Mouse (Mus musculus): ENCODE measurements around the gene Mtf1. TPM values are rescaled to one million over a fixed set of nuclear protein-coding genes. Genes with fewer than 3 reads are reported as not detected.
A peak's percentile ranks its signal among the peaks of the same experiment; 100 is the strongest.

Gene Mtf1
- total RNA-seq, 2 experiments from 2014 or later: 26.1 to 28.4 TPM

DNA sequence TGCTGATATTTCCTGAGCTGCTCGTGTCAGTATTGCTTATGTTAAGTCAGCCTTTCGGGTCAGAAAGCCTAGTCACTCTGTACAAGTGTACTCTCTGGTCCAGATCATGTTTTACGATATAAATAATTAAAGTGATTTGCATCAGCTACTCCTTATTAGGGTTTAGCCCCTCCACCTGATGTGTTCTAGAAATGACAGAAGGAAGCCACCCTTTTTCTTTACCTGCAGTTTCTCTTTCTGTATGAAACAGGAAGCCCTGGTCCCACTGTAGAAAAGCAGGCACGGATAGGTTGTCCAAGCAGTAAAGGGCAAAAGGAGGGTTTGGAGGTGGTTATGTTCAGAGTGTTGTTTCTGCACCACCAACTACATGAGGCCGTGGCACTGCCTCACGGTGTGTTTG lies 1.5 kb downstream of the Mtf1 start:
- Histone ChIP-seq H3K4me3 (peak overlapping the region; percentile 70), H3K27ac (no peak overlapping the region)
- TF ChIP-seq CTCF (IDR thresholded peaks at IDR 0.05): no peak
- intact Hi-C loops (cut with DNase I): no loop called here
- no peak for DNase-seq (ENCODE audit: extremely low spot score in 1 of 2, low spot score in 2 of 2)

DNA sequence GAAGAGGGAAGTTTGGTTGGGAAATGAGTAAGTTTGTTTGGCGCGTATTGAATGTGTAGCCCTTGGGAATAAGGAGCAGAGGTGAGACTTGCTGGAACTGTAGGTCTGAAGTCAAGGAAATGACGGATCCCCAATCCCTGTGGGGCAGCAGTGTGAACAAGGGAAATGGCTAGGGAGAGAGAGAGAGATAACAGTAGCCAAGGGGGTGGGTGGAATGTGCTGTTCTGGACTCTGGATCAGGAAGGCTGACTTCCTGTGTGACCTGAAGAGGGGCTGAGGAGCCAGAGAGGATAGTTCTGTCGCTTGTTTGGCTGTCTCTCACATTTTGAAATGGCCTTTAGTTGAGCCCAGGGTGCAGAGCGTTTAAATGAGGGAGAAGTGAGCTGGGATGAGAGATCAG lies 6.6 kb downstream of the Mtf1 start:
- no peak for DNase-seq (ENCODE audit: extremely low spot score in 1 of 2, low spot score in 2 of 2)
- TF ChIP-seq CTCF (IDR thresholded peaks at IDR 0.05): no peak
- Histone ChIP-seq H3K4me3 (no peak overlapping the region), H3K27ac (no peak overlapping the region)
- intact Hi-C loops (cut with DNase I): no loop called here

DNA sequence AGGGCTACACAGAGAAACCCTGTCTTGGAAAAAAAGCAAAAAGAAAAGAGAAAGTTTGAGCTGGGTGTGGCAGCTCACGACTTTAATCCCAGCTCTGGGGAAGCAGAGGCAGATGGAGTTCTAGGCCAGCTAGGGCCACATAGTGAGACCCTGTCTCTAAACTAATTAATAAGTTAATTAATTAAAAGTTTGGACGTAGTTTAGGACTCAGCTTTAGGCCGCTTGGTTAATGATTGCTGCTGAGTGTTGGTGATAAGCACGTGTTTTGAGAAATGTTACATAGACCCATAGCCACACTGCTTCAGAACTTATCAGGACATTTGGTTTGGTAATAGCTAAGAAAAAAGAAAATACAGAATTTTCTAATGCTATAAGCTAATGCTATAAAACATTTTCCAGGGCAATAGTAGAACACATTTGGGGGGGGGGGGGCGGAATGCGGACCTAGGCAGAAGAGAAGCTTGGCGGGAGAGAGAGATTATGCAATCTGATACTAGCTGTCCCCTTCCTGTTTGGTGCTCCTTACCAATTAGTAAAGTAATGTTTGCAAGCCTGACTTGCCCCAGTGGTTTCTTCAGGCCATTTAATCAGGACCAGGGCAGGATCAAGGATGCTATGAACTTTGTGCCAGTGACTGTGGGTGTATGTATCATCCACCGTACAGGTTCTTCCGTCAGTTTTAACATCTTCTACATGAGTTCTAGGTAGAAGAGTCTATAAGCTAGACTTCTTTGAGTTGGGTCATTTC lies 7.4 kb downstream of the Mtf1 start:
- intact Hi-C loops (cut with DNase I): no loop called here
- DNase-seq (ENCODE audit: extremely low spot score in 1 of 2, low spot score in 2 of 2): no peak
- H3K27ac ChIP-seq: no peak overlapping the region
- TF ChIP-seq CTCF (IDR thresholded peaks at IDR 0.05): no peak
- H3K4me3 ChIP-seq: no peak overlapping the region

DNA sequence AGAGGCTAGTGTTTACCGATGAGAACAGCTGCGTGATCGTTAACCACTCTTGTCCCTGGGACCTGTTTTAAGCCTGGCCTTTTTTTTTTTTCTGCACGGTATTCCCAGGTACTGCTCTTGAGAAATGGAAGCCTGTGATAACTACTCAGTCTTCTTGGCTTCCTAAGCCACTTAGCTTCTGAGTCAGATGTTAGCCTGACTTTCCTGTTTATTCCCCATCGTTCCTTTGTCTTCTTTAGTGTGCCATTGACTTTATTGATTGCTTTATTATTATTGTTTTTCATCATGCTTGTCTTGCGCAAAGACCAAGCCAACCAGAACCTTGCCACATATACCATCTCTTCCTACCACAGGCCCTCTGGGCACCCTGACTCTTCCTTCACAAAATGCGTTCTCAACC lies 8.2 kb downstream of the Mtf1 start:
- Histone ChIP-seq H3K27ac (no peak overlapping the region), H3K4me3 (no peak overlapping the region)
- DNase-seq (ENCODE audit: extremely low spot score in 1 of 2, low spot score in 2 of 2): no peak
- TF ChIP-seq CTCF (IDR thresholded peaks at IDR 0.05): no peak
- intact Hi-C loops (cut with DNase I): no loop called here

DNA sequence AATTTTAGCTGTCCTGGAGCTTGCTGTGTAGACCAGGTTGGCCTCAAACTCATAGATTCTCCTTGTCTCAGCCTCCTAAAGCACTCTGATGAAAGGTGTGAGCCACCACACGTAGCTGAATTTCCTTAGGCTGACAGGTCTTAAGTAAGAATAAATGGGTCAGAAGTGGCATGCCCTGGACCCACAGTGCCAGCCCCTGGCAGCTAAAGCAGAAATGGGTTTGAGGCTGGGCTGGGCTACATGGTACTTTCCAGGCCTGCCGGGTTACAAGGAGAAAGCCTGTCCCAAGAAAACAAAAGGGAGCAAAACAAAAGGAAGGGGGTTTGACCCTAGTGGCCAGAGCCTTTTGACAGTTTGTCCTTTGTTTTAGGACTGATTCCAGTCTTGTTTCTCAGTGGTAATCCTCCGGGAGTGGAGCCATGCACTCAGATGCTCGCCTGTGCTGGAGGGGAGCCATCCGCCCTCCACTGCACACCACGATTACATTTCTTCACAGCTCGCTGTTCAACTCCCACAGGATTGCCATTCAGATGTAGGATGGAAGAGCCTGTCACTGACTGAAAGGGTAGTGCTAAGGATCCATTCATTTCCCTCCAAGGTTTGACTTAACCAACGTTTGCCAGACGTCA lies 9.6 kb downstream of the Mtf1 start:
- Histone ChIP-seq H3K4me3 (no peak overlapping the region), H3K27ac (peak overlapping the region; percentile 77)
- DNase-seq (ENCODE audit: extremely low spot score in 1 of 2, low spot score in 2 of 2): peak; percentile 53 to 56
- TF ChIP-seq CTCF (IDR thresholded peaks at IDR 0.05): no peak; the same call in 1 of the 2 replicates
- intact Hi-C loops (cut with DNase I): no loop called here

DNA sequence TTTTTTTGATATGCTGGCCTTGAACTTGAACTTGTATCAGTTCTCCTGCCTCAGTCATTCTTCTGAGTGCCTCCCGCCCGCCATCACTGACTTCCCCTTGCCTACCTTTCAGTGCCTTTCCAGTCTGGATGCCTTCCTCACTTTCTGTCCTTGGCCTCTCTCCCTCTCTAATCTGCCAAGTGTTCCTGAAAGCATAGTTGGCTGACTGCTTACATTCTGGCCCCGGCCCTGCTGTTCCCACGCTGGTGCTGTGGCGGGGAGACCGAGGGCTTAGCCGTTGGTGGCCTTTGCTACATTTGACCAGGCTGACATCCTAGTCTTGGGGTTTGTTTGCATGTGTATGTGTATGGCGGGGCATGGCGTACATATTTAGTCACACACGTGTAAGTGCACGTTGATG lies 14.0 kb downstream of the Mtf1 start:
- intact Hi-C loops (cut with DNase I): loop anchor here (1.0 kb wide), 1 partner anchor 24 kb away; no protein-coding TSS in a partner anchor
- Histone ChIP-seq H3K27ac (no peak overlapping the region), H3K4me3 (no peak overlapping the region)
- DNase-seq (ENCODE audit: extremely low spot score in 1 of 2, low spot score in 2 of 2): no peak
- no peak for TF ChIP-seq CTCF (IDR thresholded peaks at IDR 0.05)

DNA sequence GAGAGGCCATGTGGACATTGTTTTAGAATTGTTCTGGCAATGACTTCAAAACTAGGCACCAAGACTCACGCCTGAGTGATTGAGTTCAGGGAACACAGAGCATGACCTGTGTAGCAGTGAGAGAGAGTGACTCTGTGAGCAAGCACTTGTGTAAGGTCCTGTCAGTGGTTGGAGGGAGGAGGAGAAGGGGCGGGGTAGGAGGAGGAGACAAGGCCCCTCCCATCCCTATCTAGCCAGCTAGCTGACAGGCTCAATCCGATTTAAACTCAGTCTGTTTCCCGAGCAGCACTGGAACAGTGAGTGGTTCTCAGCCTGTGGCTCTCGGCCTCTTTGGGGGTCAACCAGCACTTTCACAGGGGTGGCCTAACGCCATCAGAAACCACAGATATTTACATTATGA lies 15.9 kb downstream of the Mtf1 start:
- DNase-seq (ENCODE audit: extremely low spot score in 1 of 2, low spot score in 2 of 2): no peak
- Histone ChIP-seq H3K4me3 (no peak overlapping the region), H3K27ac (no peak overlapping the region; the same call in 1 of the 2 replicates)
- TF ChIP-seq CTCF (IDR thresholded peaks at IDR 0.05): no peak
- intact Hi-C loops (cut with DNase I): no loop called here

DNA sequence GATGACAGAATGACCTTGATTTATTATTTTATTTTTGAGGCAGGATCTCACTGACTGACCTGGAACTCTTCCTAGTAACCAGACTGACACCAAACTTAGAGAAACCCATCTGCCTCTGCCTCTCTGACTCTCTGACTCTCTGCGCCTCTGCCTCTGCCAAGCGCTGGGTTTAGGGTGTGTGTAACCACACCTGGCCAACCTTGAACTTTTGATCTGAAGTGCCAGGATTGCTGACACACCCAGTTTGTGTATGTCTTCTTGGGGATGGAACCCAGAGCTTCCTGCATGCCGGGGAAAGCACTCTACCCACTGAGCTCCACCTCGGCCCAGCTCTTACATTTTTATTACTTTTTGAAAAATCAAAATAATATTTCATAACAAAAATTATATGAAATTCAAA lies 16.9 kb downstream of the Mtf1 start:
- no peak for TF ChIP-seq CTCF (IDR thresholded peaks at IDR 0.05)

DNA sequence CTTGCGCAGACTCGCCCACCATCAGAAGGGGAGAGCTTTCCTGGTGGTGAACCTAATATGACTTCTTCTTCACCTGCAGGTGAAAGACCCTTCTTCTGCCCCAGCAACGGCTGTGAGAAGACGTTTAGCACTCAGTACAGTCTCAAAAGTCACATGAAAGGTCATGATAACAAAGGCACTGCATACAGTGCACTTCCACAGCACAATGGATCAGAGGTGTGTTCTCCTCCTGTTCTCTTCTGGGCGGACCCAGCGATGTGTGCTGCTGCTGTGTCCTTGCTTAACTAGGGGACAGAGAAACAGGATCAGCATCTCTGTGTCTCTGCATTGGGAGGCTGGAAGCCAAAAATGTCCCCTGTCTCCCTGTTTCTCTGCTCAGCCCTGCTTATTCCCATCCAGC lies 23.1 kb downstream of the Mtf1 start:
- DNase-seq (ENCODE audit: extremely low spot score in 1 of 2, low spot score in 2 of 2): no peak
- TF ChIP-seq CTCF (IDR thresholded peaks at IDR 0.05): no peak

More for the DNA sequence above, 16.9 kb downstream of the Mtf1 start:
- Histone ChIP-seq H3K4me3 (no peak overlapping the region), H3K27ac (no peak overlapping the region)
- intact Hi-C loops (cut with DNase I): no loop called here
- DNase-seq (ENCODE audit: extremely low spot score in 1 of 2, low spot score in 2 of 2): no peak

DNA sequence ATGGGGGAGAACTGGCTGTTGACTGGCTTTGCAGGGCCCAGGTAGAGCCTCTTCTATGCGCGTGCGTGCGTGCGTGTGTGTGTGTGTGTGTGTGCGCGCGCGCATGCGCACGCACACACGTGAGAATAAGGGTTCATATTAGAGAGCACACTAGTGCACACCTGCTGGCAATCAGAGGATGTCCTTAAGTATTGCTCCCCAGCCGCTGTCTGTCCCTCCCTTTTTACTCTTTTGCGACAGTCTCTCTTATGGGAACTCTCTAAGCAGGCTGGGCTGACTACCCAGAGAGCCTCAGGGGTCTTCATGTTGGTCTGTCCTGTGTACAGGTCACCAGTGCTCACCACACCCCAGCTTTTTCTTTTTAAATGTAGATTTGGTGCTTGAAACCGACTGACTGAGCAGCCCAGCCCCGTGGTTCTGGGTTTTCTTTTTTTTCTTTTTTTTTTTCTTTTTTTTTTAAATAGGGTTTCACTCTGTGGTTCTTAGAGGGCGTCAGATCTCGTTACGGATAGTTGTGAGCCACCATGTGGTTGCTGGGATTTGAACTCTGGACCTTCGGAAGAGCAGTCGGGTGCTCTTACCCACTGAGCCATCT lies 23.6 kb downstream of the Mtf1 start:
- TF ChIP-seq CTCF (IDR thresholded peaks at IDR 0.05): no peak
- no peak for DNase-seq (ENCODE audit: extremely low spot score in 1 of 2, low spot score in 2 of 2)
- Histone ChIP-seq H3K27ac (no peak overlapping the region), H3K4me3 (no peak overlapping the region)
- intact Hi-C loops (cut with DNase I): no loop called here

More for the DNA sequence above, 23.1 kb downstream of the Mtf1 start:
- intact Hi-C loops (cut with DNase I): no loop called here
- H3K4me3 ChIP-seq: no peak overlapping the region
- H3K27ac ChIP-seq: no peak overlapping the region

DNA sequence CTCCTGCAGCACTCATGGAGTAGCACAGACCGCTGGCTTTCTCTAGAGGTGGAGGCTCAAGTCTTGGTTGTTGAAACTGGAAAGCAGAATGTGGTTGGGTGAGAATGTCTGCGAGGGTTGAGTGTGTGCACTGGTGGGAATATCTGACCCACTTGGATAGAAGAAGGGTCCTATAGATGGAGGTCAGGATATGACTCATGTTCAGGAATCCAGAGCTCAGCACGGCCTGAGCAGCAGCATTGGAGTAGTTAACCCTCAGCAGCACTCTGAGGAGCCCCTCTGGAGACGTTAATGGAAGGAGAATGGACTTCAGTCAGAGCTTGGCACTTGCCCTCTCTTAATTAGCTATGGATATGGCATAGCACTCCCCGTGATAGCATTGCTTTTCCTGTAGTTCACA lies 27.8 kb downstream of the Mtf1 start:
- no peak overlapping the region for H3K27ac ChIP-seq
- DNase-seq (ENCODE audit: extremely low spot score in 1 of 2, low spot score in 2 of 2): no peak
- intact Hi-C loops (cut with DNase I): no loop called here
- H3K4me3 ChIP-seq: no peak overlapping the region
- no peak for TF ChIP-seq CTCF (IDR thresholded peaks at IDR 0.05)

DNA sequence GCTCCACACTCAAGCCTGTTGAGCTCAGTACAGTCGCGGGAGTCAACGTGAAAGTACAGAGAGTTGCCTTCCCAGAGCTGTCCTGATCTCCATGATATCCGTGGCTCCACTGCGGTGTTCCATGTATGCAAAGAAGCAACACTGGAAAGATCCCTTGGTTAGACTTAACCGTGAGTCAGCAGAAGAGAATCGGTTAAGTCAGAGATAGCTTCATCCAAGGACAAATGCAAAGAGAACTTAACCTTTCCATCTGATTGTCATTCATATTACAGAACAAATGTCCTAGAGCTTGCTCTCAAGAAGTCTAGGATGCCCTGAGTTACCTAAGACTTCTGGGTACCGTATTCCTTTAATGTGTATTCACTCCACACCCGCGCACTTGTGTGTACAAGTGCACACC lies 30.9 kb downstream of the Mtf1 start:
- intact Hi-C loops (cut with DNase I): no loop called here
- no peak overlapping the region for H3K4me3 ChIP-seq
- DNase-seq (ENCODE audit: extremely low spot score in 1 of 2, low spot score in 2 of 2): no peak

More for the DNA sequence above, 30.9 kb downstream of the Mtf1 start:
- TF ChIP-seq CTCF (IDR thresholded peaks at IDR 0.05): no peak
- no peak overlapping the region for H3K27ac ChIP-seq

Data from left cerebral cortex, adult 2 months (tissue).